Comparison of ENCODE assay signal across 22 mouse cellular contexts in genomic region chr14:79836186-79836585, GRCm38 (mm10).
"Had no signal": no experiment of that assay in that cellular context is flagged by ENCODE, and none has a peak within 500 bp of the region (broad histone marks: within the 10 kb centered on the region; RNA-seq: fewer than 3 reads in every experiment).

No protein-coding gene starts in this region.

- DNase-seq: kidney, adult 2 months; kidney, postnatal 25 days; layer of hippocampus, adult 9-11 months; liver; liver, embryonic 13.5 days; lung, embryonic 14.5 days; retina, postnatal 1 day; right cerebral cortex, postnatal 25 days; spleen, adult 18-20 months; thymus, adult 18-20 months; thymus, postnatal 36 days had no signal

- H3K9me3 ChIP-seq: limb, embryonic 10.5 days; limb, embryonic 13.5 days; midbrain, embryonic 10.5 days; midbrain, embryonic 13.5 days; neural tube, embryonic 13.5 days; stomach, embryonic 15.5 days had no signal

- H3K4me3 ChIP-seq: limb, embryonic 10.5 days; limb, embryonic 13.5 days; liver, embryonic 13.5 days; megakaryocyte, embryonic 14.5 days; midbrain, embryonic 10.5 days; midbrain, embryonic 13.5 days; myocyte; neural tube, embryonic 13.5 days; stomach, embryonic 15.5 days had no signal

- H3K9ac ChIP-seq: limb, embryonic 13.5 days; liver, embryonic 13.5 days; lung, embryonic 14.5 days; midbrain, embryonic 13.5 days; neural tube, embryonic 13.5 days; stomach, embryonic 15.5 days had no signal

- H3K36me3 ChIP-seq: limb, embryonic 10.5 days; limb, embryonic 13.5 days; liver, embryonic 13.5 days; midbrain, embryonic 10.5 days; midbrain, embryonic 13.5 days; neural tube, embryonic 13.5 days; stomach, embryonic 15.5 days had no signal

- H3K4me2 ChIP-seq: limb, embryonic 13.5 days; liver, embryonic 13.5 days; lung, embryonic 14.5 days; midbrain, embryonic 13.5 days; neural tube, embryonic 13.5 days; stomach, embryonic 15.5 days had no signal

- H3K27me3 ChIP-seq: liver, embryonic 13.5 days; megakaryocyte, embryonic 14.5 days; neural tube, embryonic 13.5 days; stomach, embryonic 15.5 days had no signal

- H3K4me1 ChIP-seq: limb, embryonic 13.5 days; liver, embryonic 13.5 days; megakaryocyte, embryonic 14.5 days; stomach, embryonic 15.5 days had no signal

- H3K27ac ChIP-seq: kidney, postnatal 0 days; limb, embryonic 10.5 days; limb, embryonic 13.5 days; liver, embryonic 13.5 days; midbrain, embryonic 13.5 days; neural tube, embryonic 13.5 days; stomach, embryonic 15.5 days had no signal

- ATAC-seq: lung, postnatal 0 days; midbrain, embryonic 13.5 days; midbrain, embryonic 16.5 days had no signal
